Mouse (Mus musculus) neural tube, embryonic 11.5 days (tissue): ENCODE results near the gene Adam17. TPM values are rescaled to one million over a fixed set of nuclear protein-coding genes. Genes with fewer than 3 reads are reported as not detected.

ENCODE experiments used
- ATAC-seq: fragments of 200-750 bp; cut with Nextera tagmentation; 2 replicates; pipeline ENCODE4 v1.8.0; 2017; ENCODE audit warnings: moderate number of reproducible peaks, mild to moderate bottlenecking, moderate TSS enrichment, moderate library complexity; ENCODE audit not compliant: insufficient read depth, low FRiP score, low TSS enrichment
- DNase-seq: peaks from one replicate; pipeline ENCODE4 v3.0.0-alpha.2; 2015; ENCODE audit warnings: low spot score
- H3K27ac ChIP-seq: fragments of 300-500 bp; sonication (generic); 2 replicates; pipeline ENCODE4 v1.5.1; 2014; ENCODE audit warnings: low read depth, mild to moderate bottlenecking, low read length
- H3K27me3 ChIP-seq: fragments of 300-500 bp; sonication (generic); 2 replicates; pipeline ENCODE4 v1.6.1; 2014; ENCODE audit warnings: mild to moderate bottlenecking, low read length, mixed read lengths; ENCODE audit not compliant: control insufficient read depth, insufficient read depth
- H3K36me3 ChIP-seq: fragments of 300-500 bp; sonication (generic); 2 replicates; pipeline ENCODE4 v1.6.1; 2014; ENCODE audit warnings: mild to moderate bottlenecking, low read length, moderate library complexity, mixed read lengths; ENCODE audit not compliant: control insufficient read depth, insufficient read depth
- H3K4me1 ChIP-seq: fragments of 300-500 bp; sonication (generic); 2 replicates; pipeline ENCODE4 v1.6.1; 2014; ENCODE audit warnings: low read length, mixed read lengths; ENCODE audit not compliant: control insufficient read depth, insufficient read depth
- H3K4me2 ChIP-seq: fragments of 300-500 bp; sonication (generic); 2 replicates; pipeline ENCODE4 v1.6.1; 2014; ENCODE audit warnings: low read depth, mild to moderate bottlenecking, moderate library complexity
- H3K4me3 ChIP-seq: fragments of 300-500 bp; sonication (generic); 2 replicates; pipeline ENCODE4 v1.5.1; 2014; ENCODE audit warnings: low read depth, low read length
- H3K9ac ChIP-seq: fragments of 300-500 bp; sonication (generic); 2 replicates; pipeline ENCODE4 v1.6.1; 2014; ENCODE audit warnings: mild to moderate bottlenecking, low read length
- H3K9me3 ChIP-seq: fragments of 300-500 bp; sonication (generic); 2 replicates; pipeline ENCODE4 v1.6.1; 2016; ENCODE audit warnings: low read length; ENCODE audit not compliant: control insufficient read depth
- WGBS: fragments of 180-500 bp; shearing (Covaris S2); extraction: QIAGEN DNeasy Blood & Tissue Kit; methylation state at CpG from one replicate; pipeline ENCODE4 v1.1.7; 2014; 5-methylcytosine and 5-hydroxymethylcytosine counted together
- polyA plus RNA-seq: library from polyadenylated mRNA; unstranded; fragments of >200 nt; fragmentation: Nextera tagmentation; extraction: Ambion mirVana; gene quantifications from 2 replicates; pipeline ENCODE4 v1.2.1, GENCODE M21; 2014

Gene Adam17
- polyA plus RNA-seq, 1 experiment from 2014 or later, result 37.0 TPM

GRCm38 (mm10) chr12:21312201-21312600 lies 61.2 kb downstream of the Adam17 start:
- peaks cover 13% of the 10 kb centered on the region for H3K36me3 ChIP-seq
- no peak for ATAC-seq

GRCm38 (mm10) chr12:21306721-21307120 lies 66.7 kb downstream of the Adam17 start:
- DNase-seq (no peak), ATAC-seq (no peak)
- no peak overlapping the region for H3K27ac ChIP-seq
- H3K4me2 ChIP-seq, result no peak overlapping the region
- no peaks in the 10 kb centered on the region for H3K9me3 ChIP-seq
- H3K4me3 ChIP-seq, result no peak overlapping the region
- no peaks in the 10 kb centered on the region for H3K4me1 ChIP-seq
- WGBS, result 87% methylated on average over 4 of the region's 4 CpGs
- no peak overlapping the region for H3K9ac ChIP-seq
- no peaks in the 10 kb centered on the region for H3K27me3 ChIP-seq
- H3K36me3 ChIP-seq, result peaks cover 28% of the 10 kb centered on the region

More at GRCm38 (mm10) chr12:21312201-21312600, 61.2 kb downstream of the Adam17 start:
- 0 out of 2 replicates have a peak, but pooled peaks cover 4% of the 10 kb centered on the region for H3K4me1 ChIP-seq
- WGBS, result 93% methylated on average over 5 of the region's 5 CpGs
- H3K4me2 ChIP-seq, result no peak overlapping the region
- no peak overlapping the region for H3K27ac ChIP-seq
- H3K4me3 ChIP-seq, result no peak overlapping the region
- no peaks in the 10 kb centered on the region for H3K27me3 ChIP-seq
- DNase-seq, result no peak
- H3K9me3 ChIP-seq, result no peaks in the 10 kb centered on the region
- no peak overlapping the region for H3K9ac ChIP-seq

GRCm38 (mm10) chr12:21305741-21306140 lies 67.7 kb downstream of the Adam17 start:
- Histone ChIP-seq H3K4me1 (no peaks in the 10 kb centered on the region), H3K4me3 (no peak overlapping the region), H3K36me3 (peaks cover 30% of the 10 kb centered on the region), H3K9ac (no peak overlapping the region), H3K9me3 (no peaks in the 10 kb centered on the region), H3K27ac (no peak overlapping the region), H3K27me3 (no peaks in the 10 kb centered on the region), H3K4me2 (no peak overlapping the region)
- WGBS, result 92% methylated on average over 4 of the region's 4 CpGs
- DNase-seq, result no peak
- ATAC-seq, result no peak

GRCm38 (mm10) chr12:21302361-21302783 lies 71.1 kb downstream of the Adam17 start:
- H3K27me3 ChIP-seq, result no peaks in the 10 kb centered on the region
- H3K4me1 ChIP-seq, result no peaks in the 10 kb centered on the region
- H3K9me3 ChIP-seq, result no peaks in the 10 kb centered on the region
- ATAC-seq (no peak), DNase-seq (no peak)
- H3K4me3 ChIP-seq, result no peak overlapping the region
- H3K4me2 ChIP-seq, result no peak overlapping the region
- 89% methylated on average over 5 of the region's 5 CpGs for WGBS
- H3K27ac ChIP-seq, result no peak overlapping the region
- H3K9ac ChIP-seq, result no peak overlapping the region
- H3K36me3 ChIP-seq, result peaks cover 33% of the 10 kb centered on the region

- H3K27me3 ChIP-seq, result no peaks in the 10 kb centered on the region
- peaks cover 33% of the 10 kb centered on the region for H3K36me3 ChIP-seq
- ATAC-seq, result no peak
- DNase-seq, result no peak
- no peak overlapping the region for H3K4me3 ChIP-seq
- 91% methylated on average over 8 of the region's 8 CpGs for WGBS
- no peaks in the 10 kb centered on the region for H3K9me3 ChIP-seq
- H3K4me2 ChIP-seq, result no peak overlapping the region
- no peaks in the 10 kb centered on the region for H3K4me1 ChIP-seq
- H3K9ac ChIP-seq, result no peak overlapping the region
- no peak overlapping the region for H3K27ac ChIP-seq
Observed at GRCm38 (mm10) chr12:21301932-21302331, 71.5 kb downstream of the Adam17 start.

GRCm38 (mm10) chr12:21301324-21301723 lies 72.1 kb downstream of the Adam17 start:
- WGBS, result 87% methylated on average over 7 of the region's 7 CpGs
- DNase-seq, result no peak
- peaks cover 31% of the 10 kb centered on the region for H3K36me3 ChIP-seq

GRCm38 (mm10) chr12:21298856-21299255 lies 74.6 kb downstream of the Adam17 start:
- Histone ChIP-seq H3K4me2 (no peak overlapping the region), H3K9me3 (no peaks in the 10 kb centered on the region), H3K9ac (no peak overlapping the region), H3K4me1 (no peaks in the 10 kb centered on the region), H3K36me3 (peaks cover 36% of the 10 kb centered on the region), H3K27me3 (no peaks in the 10 kb centered on the region), H3K4me3 (no peak overlapping the region), H3K27ac (no peak overlapping the region)
- WGBS, result 91% methylated on average over 11 of the region's 11 CpGs
- no peak for ATAC-seq
- DNase-seq, result no peak

More at GRCm38 (mm10) chr12:21301324-21301723, 72.1 kb downstream of the Adam17 start:
- Histone ChIP-seq H3K27me3 (no peaks in the 10 kb centered on the region), H3K4me3 (no peak overlapping the region), H3K9me3 (no peaks in the 10 kb centered on the region), H3K4me1 (no peaks in the 10 kb centered on the region), H3K9ac (no peak overlapping the region), H3K27ac (no peak overlapping the region), H3K4me2 (no peak overlapping the region)
- ATAC-seq, result no peak

- Histone ChIP-seq H3K36me3 (peaks cover 9% of the 10 kb centered on the region), H3K9ac (no peak overlapping the region), H3K9me3 (no peaks in the 10 kb centered on the region), H3K4me1 (no peaks in the 10 kb centered on the region), H3K27me3 (no peaks in the 10 kb centered on the region), H3K4me2 (no peak overlapping the region), H3K27ac (no peak overlapping the region), H3K4me3 (no peak overlapping the region)
- no peak for ATAC-seq
- DNase-seq, result no peak
- WGBS, result 92% methylated on average over 6 of the region's 6 CpGs
Observed at GRCm38 (mm10) chr12:21289651-21290050, 83.8 kb downstream of the Adam17 start.

GRCm38 (mm10) chr12:21288716-21289395 lies 84.6 kb downstream of the Adam17 start:
- no peak overlapping the region for H3K9ac ChIP-seq
- H3K27ac ChIP-seq, result no peak overlapping the region
- DNase-seq, result no peak
- no peaks in the 10 kb centered on the region for H3K9me3 ChIP-seq
- H3K36me3 ChIP-seq, result peaks cover 2% of the 10 kb centered on the region
- H3K27me3 ChIP-seq, result no peaks in the 10 kb centered on the region
- 90% methylated on average over 3 of the region's 3 CpGs for WGBS
- no peak overlapping the region for H3K4me2 ChIP-seq
- H3K4me3 ChIP-seq, result no peak overlapping the region
- no peak for ATAC-seq
- H3K4me1 ChIP-seq, result no peaks in the 10 kb centered on the region
